Mouse (Mus musculus) ovary, postnatal 14 days (tissue): ENCODE results near the gene Zfp541.

Source experiments
- DNase-seq: peaks from one replicate; pipeline ENCODE4 v3.0.0; 2022; ENCODE audit warnings: low spot score

Zfp541 gene

DNA sequence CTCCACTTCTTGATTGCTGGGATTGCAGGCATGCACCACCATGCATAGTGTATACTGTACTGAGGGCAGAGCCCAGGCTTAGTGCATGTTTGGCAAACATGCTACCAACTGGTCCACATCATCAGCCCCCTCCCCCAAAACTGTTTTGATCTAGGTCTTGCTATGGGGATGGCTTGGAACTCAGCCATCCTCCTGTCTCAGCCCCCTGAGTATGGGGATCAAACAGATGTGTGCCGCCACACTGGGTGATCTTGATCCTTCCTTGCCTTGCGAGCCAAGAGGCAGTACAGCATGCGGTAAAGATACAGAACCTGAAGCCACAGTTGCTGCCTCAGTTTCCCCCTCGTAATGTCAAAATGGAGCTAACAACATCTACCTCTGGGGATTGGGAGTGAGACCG is 67.3 kb downstream of the Zfp541 start:
- DNase-seq: no peak

DNA sequence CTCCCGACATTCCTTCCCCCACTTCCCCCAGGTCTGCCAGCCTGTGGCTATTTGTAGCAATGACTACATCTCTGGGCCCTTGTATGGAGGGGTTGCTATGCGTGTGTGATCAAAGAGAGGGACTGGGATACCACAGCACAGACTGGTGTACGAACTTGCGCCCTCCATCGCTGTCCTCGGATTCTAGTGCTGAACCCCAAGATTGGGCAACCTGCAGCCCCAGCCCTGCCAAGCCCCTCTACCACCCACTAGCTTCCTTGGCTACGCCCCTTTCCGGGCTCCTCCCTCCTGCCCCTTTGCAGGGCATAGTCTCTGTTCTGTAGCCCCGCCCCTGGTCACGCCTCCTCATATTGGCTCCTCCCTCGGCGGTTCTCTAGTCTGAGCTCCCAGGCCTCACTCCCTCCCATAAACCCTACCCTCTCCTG is 67.8 kb downstream of the Zfp541 start, which contains the start of gene Slc8a2:
TSS of gene Slc8a2 (plus strand) at position 406 of the 425 bp plus-strand sequence.
- DNase-seq: peak; percentile 60

DNA sequence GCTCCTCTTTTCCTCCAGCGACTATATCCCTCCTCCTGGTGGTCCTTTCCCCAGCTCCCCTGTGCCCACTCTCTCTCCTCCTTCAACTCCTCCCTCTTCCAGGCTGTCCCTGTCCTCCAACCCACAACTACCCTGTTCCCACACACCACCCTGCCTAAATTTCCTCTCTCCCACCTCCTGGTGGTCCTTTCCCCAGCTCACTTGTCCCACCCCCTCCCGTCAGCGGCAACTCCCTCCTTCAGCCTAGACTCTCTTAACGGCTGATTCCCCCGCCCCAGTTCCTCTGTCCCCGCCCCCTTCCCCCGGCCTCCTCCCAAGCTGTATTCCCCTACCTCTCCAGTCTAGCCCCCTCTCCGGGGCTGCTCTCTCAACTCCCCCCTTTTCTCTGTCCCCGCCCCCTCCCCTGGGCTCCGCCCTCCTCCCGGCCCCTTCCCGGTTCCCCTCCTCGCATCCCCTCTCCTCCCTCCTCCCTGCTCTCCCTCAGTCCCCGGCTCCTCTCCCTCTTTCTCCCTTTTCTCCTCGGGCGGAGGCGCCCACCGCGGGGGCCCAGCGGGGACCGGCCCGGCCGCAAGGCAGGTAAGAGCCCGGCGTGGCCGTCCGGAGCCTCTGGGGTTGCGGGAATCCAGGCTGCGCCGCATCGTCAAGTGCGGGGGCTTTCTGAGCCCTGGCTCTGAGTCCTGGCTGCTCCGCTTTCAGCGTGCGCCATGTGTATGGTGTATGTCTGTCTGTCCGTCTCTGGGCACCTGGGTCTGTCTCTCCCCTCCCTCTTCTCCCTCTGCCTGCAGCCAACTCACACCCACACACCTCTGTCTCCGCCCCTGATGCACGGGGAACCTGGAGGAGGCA is 68.5 kb downstream of the Zfp541 start:
- DNase-seq: peak; percentile 32

DNA sequence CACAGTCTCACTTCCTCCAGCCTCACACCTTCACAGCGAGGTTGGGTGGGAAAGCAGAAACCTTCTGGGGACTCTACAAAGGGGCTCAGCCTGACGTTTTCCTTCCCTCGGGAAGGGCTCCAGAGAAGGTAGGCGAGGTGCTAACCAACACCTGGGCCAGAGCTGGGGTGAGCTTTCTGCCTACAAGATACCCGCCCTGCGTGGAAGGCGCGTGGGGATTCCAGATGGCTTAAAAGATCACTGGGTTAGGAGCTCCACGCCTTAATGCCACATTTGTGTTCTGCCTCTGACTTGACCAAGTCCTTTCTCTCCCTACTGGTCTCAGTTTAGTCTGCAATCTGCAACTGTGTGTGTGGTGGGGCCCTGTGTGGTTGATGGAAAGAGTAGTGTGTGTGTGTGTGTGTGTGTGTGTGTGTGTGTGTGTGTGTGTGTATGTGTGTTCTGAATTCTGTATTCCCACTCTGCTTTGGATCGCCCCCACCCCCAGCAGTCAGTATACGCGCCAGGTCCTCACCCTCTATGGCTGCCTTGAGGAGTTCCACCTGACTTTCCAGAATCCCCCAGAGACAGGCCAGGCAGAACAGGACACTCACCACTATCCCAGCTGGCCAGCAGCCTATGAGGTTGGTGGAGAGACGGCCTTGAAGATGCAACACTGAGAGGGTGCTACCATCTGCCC is 69.5 kb downstream of the Zfp541 start:
- DNase-seq: no peak

DNA sequence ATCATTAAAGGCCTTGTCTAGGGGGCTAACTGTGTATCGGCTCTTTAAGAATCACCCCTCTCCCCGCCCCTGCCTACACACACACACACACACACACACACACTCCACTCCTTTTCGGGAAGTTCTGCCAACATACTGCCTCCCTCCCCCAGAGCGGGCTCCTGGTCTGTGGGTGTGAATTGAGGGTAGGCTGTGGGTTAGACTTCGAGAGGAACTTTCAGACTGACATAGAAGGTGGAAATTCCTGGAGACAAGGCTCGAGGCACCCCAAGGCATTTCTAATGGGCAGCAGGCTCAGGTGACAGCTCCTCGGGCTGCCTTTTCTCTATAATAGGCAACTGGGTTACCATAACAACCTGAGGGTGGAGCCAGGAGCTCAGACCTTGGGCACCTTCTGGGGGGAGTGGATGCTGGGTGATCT is 70.6 kb downstream of the Zfp541 start:
- DNase-seq: no peak

DNA sequence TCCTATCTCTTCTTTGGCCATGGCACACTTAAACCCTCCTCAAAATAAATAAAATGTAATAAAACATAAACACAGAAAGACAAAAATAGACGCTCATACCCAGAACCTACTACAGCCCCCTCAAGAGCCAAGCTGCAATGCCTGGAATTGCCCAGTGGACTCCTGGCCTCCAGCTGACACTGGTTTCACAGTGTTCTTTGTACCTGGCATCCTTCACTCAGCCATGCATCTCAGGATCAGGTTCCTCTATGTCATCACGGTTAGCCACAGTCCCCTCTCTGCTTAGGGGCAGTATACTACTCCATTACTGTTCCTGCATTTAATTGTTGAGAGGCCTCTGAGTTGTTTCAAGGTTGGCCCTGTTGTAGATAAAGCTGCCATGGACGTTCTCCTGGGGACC is 71.3 kb downstream of the Zfp541 start:
- no peak for DNase-seq

DNA sequence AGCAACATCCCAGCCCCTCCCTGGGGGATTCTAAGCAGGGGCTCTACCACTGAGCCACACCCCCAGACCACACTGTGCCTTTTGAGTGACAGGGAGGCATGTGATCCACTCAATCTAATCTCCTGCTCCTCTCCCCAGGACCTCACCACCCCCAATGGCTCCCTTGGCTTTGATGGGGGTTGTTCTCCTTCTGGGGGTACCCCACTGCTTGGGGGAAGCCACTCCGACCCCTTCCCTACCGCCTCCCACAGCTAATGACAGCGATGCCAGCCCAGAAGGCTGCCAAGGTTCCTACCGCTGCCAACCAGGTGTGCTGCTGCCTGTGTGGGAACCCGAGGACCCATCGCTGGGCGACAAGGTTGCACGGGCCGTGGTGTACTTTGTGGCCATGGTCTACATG is 72.1 kb downstream of the Zfp541 start:
- DNase-seq: no peak

DNA sequence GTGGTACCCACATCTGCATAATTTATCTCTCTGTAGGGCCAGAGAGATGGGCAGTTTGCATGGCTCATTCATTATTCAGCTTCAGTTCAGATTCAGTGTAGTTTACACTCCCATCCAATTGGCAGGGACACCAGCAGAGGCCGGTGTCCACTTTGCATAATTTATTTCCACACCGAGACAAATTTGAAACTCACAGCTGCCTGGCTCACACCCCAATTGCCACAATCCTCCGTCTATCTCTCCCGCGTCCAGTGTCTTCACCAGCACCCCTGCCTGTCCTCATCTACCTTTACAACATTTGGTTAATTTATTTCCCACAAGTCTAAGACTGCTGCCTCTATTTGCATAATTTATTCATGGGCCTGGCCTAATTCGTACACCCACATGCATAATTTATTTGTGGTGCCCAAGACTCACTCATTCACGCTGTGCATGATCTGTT is 73.4 kb downstream of the Zfp541 start:
- no peak for DNase-seq
